Mouse (Mus musculus) hindbrain, embryonic 10.5 days (tissue): ENCODE data around the gene Pcsk2. TPM values are rescaled to one million over a fixed set of nuclear protein-coding genes. Genes with fewer than 3 reads are reported as not detected.

Experiments used
- DNase-seq: peaks from one replicate; pipeline ENCODE4 v3.0.0-alpha.2; 2017; ENCODE audit warnings: low spot score
- H3K27ac ChIP-seq: fragments of 300-500 bp; sonication (generic); 2 replicates; pipeline ENCODE4 v1.5.1; 2016; ENCODE audit warnings: mild to moderate bottlenecking, moderate library complexity
- H3K27me3 ChIP-seq: fragments of 300-500 bp; sonication (generic); 2 replicates; pipeline ENCODE4 v1.6.1; 2016; ENCODE audit warnings: mild to moderate bottlenecking; ENCODE audit not compliant: poor library complexity, insufficient read depth, severe bottlenecking
- H3K36me3 ChIP-seq: fragments of 300-500 bp; sonication (generic); 2 replicates; pipeline ENCODE4 v1.6.1; 2016; ENCODE audit warnings: mild to moderate bottlenecking, moderate library complexity
- H3K4me1 ChIP-seq: fragments of 300-500 bp; sonication (generic); replicated peaks from 2 replicates; pipeline ENCODE4 v1.6.1; 2016; ENCODE audit warnings: mild to moderate bottlenecking
- H3K4me3 ChIP-seq: fragments of 300-500 bp; sonication (generic); 2 replicates; pipeline ENCODE4 v1.5.1; 2016; ENCODE audit warnings: mild to moderate bottlenecking, moderate library complexity
- H3K9me3 ChIP-seq: fragments of 300-500 bp; sonication (generic); 2 replicates; pipeline ENCODE4 v1.6.1; 2016; ENCODE audit warnings: mild to moderate bottlenecking, moderate library complexity
- WGBS: fragments of 180-500 bp; shearing (Covaris S2); methylation state at CpG from one replicate; pipeline ENCODE4 v1.1.7; 2016; 5-methylcytosine and 5-hydroxymethylcytosine counted together
- polyA plus RNA-seq: library from polyadenylated mRNA; unstranded; fragments of >200 nt; fragmentation: Nextera tagmentation; extraction: Ambion mirVana; gene quantifications from 2 replicates; pipeline ENCODE4 v1.2.1, GENCODE M21; 2016

Gene Pcsk2
- polyA plus RNA-seq, 1 experiment from 2014 or later, result 2.4 TPM

- Histone ChIP-seq H3K27ac (no peak overlapping the region), H3K4me3 (no peak overlapping the region), H3K36me3 (no peaks in the 10 kb centered on the region), H3K4me1 (no peaks in the 10 kb centered on the region), H3K27me3 (no peaks in the 10 kb centered on the region), H3K9me3 (no peaks in the 10 kb centered on the region)
- DNase-seq, result no peak
- WGBS, result 65% methylated on average over 3 of the region's 3 CpGs
Observed at GRCm38 (mm10) chr2:143603071-143603470, 57.1 kb downstream of the Pcsk2 start.

- no peak for DNase-seq
- Histone ChIP-seq H3K4me1 (no peaks in the 10 kb centered on the region), H3K9me3 (no peaks in the 10 kb centered on the region), H3K4me3 (no peak overlapping the region), H3K27ac (no peak overlapping the region), H3K36me3 (no peaks in the 10 kb centered on the region), H3K27me3 (no peaks in the 10 kb centered on the region)
- WGBS, result 42% methylated on average over 2 of the region's 2 CpGs
Observed at GRCm38 (mm10) chr2:143603871-143604512, 58.0 kb downstream of the Pcsk2 start.

GRCm38 (mm10) chr2:143610355-143611331 is 64.7 kb downstream of the Pcsk2 start:
- 75% methylated on average over 9 of the region's 9 CpGs for WGBS
- no peak overlapping the region for H3K27ac ChIP-seq
- no peaks in the 10 kb centered on the region for H3K9me3 ChIP-seq
- no peaks in the 10 kb centered on the region for H3K27me3 ChIP-seq
- no peak overlapping the region for H3K4me3 ChIP-seq
- 0 out of 2 replicates have a peak, but pooled peaks cover 4% of the 10 kb centered on the region for H3K4me1 ChIP-seq
- no peak for DNase-seq
- no peaks in the 10 kb centered on the region for H3K36me3 ChIP-seq

GRCm38 (mm10) chr2:143613466-143613865 is 67.5 kb downstream of the Pcsk2 start:
- H3K36me3 ChIP-seq, result no peaks in the 10 kb centered on the region
- DNase-seq, result no peak
- H3K27me3 ChIP-seq, result no peaks in the 10 kb centered on the region
- 0 out of 2 replicates have a peak, but pooled peaks cover 4% of the 10 kb centered on the region for H3K4me1 ChIP-seq
- H3K4me3 ChIP-seq, result no peak overlapping the region
- WGBS, result 81% methylated on average over 3 of the region's 3 CpGs
- no peaks in the 10 kb centered on the region for H3K9me3 ChIP-seq
- no peak overlapping the region for H3K27ac ChIP-seq

GRCm38 (mm10) chr2:143614775-143615174 is 68.8 kb downstream of the Pcsk2 start:
- no peak for DNase-seq
- Histone ChIP-seq H3K36me3 (no peaks in the 10 kb centered on the region), H3K27me3 (no peaks in the 10 kb centered on the region), H3K27ac (no peak overlapping the region), H3K9me3 (no peaks in the 10 kb centered on the region), H3K4me3 (no peak overlapping the region), H3K4me1 (0 out of 2 replicates have a peak, but pooled peaks cover 4% of the 10 kb centered on the region)
- WGBS, result 69% methylated on average over 5 of the region's 5 CpGs

- H3K4me3 ChIP-seq, result no peak overlapping the region
- H3K9me3 ChIP-seq, result no peaks in the 10 kb centered on the region
- 38% methylated on average over 3 of the region's 3 CpGs for WGBS
- H3K4me1 ChIP-seq, result no peaks in the 10 kb centered on the region
- no peak overlapping the region for H3K27ac ChIP-seq
- no peaks in the 10 kb centered on the region for H3K27me3 ChIP-seq
- no peak for DNase-seq
- no peaks in the 10 kb centered on the region for H3K36me3 ChIP-seq
Observed at GRCm38 (mm10) chr2:143620916-143621315, 75.0 kb downstream of the Pcsk2 start.

- Histone ChIP-seq H3K27me3 (no peaks in the 10 kb centered on the region), H3K4me1 (no peaks in the 10 kb centered on the region), H3K36me3 (no peaks in the 10 kb centered on the region), H3K9me3 (no peaks in the 10 kb centered on the region), H3K27ac (no peak overlapping the region), H3K4me3 (no peak overlapping the region)
- DNase-seq, result no peak
- 70% methylated on average over 3 of the region's 3 CpGs for WGBS
Observed at GRCm38 (mm10) chr2:143623916-143624315, 78.0 kb downstream of the Pcsk2 start.

GRCm38 (mm10) chr2:143643305-143643704 is 97.3 kb downstream of the Pcsk2 start:
- 83% methylated on average over 1 of the region's 1 CpGs for WGBS
- no peaks in the 10 kb centered on the region for H3K9me3 ChIP-seq
- H3K27me3 ChIP-seq, result no peaks in the 10 kb centered on the region
- no peaks in the 10 kb centered on the region for H3K36me3 ChIP-seq
- no peaks in the 10 kb centered on the region for H3K4me1 ChIP-seq
- DNase-seq, result no peak
- no peak overlapping the region for H3K27ac ChIP-seq
- H3K4me3 ChIP-seq, result no peak overlapping the region

GRCm38 (mm10) chr2:143644374-143644773 is 98.4 kb downstream of the Pcsk2 start:
- no peaks in the 10 kb centered on the region for H3K36me3 ChIP-seq
- DNase-seq, result no peak
- WGBS, result 82% methylated on average over 4 of the region's 4 CpGs

GRCm38 (mm10) chr2:143646001-143646400 is 100.0 kb downstream of the Pcsk2 start:
- Histone ChIP-seq H3K4me3 (no peak overlapping the region), H3K27ac (no peak overlapping the region), H3K4me1 (no peaks in the 10 kb centered on the region), H3K27me3 (no peaks in the 10 kb centered on the region), H3K9me3 (no peaks in the 10 kb centered on the region), H3K36me3 (no peaks in the 10 kb centered on the region)
- no peak for DNase-seq
- 62% methylated on average over 5 of the region's 5 CpGs for WGBS

More at GRCm38 (mm10) chr2:143644374-143644773, 98.4 kb downstream of the Pcsk2 start:
- Histone ChIP-seq H3K27ac (no peak overlapping the region), H3K9me3 (no peaks in the 10 kb centered on the region), H3K4me1 (no peaks in the 10 kb centered on the region), H3K27me3 (no peaks in the 10 kb centered on the region), H3K4me3 (no peak overlapping the region)

- 88% methylated on average over 4 of the region's 4 CpGs for WGBS
- H3K4me3 ChIP-seq, result no peak overlapping the region
- H3K27me3 ChIP-seq, result no peaks in the 10 kb centered on the region
- DNase-seq, result no peak
- H3K9me3 ChIP-seq, result no peaks in the 10 kb centered on the region
- H3K36me3 ChIP-seq, result no peaks in the 10 kb centered on the region
- no peak overlapping the region for H3K27ac ChIP-seq
- no peaks in the 10 kb centered on the region for H3K4me1 ChIP-seq
Observed at GRCm38 (mm10) chr2:143654621-143655020, 108.7 kb downstream of the Pcsk2 start.

- Histone ChIP-seq H3K4me1 (no peaks in the 10 kb centered on the region), H3K27ac (no peak overlapping the region), H3K4me3 (no peak overlapping the region), H3K36me3 (no peaks in the 10 kb centered on the region), H3K9me3 (no peaks in the 10 kb centered on the region), H3K27me3 (no peaks in the 10 kb centered on the region)
- DNase-seq, result peak; percentile 10
- WGBS, result 64% methylated on average over 4 of the region's 4 CpGs
Observed at GRCm38 (mm10) chr2:143656968-143657367, 111.0 kb downstream of the Pcsk2 start.

GRCm38 (mm10) chr2:143666785-143667184 is 120.8 kb downstream of the Pcsk2 start:
- H3K27me3 ChIP-seq, result no peaks in the 10 kb centered on the region
- no peak overlapping the region for H3K27ac ChIP-seq
- H3K4me3 ChIP-seq, result no peak overlapping the region
- no peaks in the 10 kb centered on the region for H3K9me3 ChIP-seq
- H3K36me3 ChIP-seq, result no peaks in the 10 kb centered on the region
- H3K4me1 ChIP-seq, result no peaks in the 10 kb centered on the region
- no peak for DNase-seq
- 86% methylated on average over 5 of the region's 5 CpGs for WGBS
